Mouse (Mus musculus): Measurements from ENCODE around the gene Odf4.

GRCm38 (mm10) chr11:68970232-68970631 is 43.4 kb upstream of the Odf4 start:
- TF ChIP-seq EP300 (IDR thresholded peaks at IDR 0.05; ENCODE audit: low read depth) (no peak), CTCF (IDR thresholded peaks at IDR 0.05; ENCODE audit: low read depth) (no peak)

Measured in heart, postnatal 0 days (tissue).